Comparison of ENCODE assay signal across 33 mouse cellular contexts in the genomic region with DNA sequence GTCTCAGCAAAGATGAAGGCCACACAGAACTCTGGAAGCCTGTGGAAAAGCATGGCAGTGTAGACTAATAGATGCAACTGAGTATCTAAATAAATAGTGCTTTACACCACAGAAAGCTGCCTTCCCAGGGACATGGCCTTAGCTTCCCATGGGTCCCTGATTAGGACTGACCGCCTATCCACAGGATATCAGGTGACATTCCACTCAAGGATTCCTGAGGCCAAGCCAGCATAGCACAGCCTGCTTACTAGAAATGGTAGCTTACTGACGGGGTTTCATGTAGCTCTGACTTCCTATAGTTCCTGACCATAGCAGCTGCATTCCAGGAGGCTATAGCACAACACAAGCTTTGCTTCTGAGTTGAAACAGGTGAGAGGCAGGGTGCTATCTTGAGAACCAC. TPM values are rescaled to one million over a fixed set of nuclear protein-coding genes. Genes with fewer than 3 reads are reported as not detected.
"Had no signal": no experiment of that assay in that cellular context is flagged by ENCODE, and none has a peak within 500 bp of the region (broad histone marks: within the 10 kb centered on the region; RNA-seq: fewer than 3 reads in every experiment).

No protein-coding gene starts in this region.

- H3K9ac ChIP-seq: hindbrain, embryonic 12.5 days; hindbrain, embryonic 14.5 days; intestine, embryonic 15.5 days; limb, embryonic 12.5 days; liver, embryonic 13.5 days; liver, embryonic 15.5 days; liver, postnatal 0 days had no signal

- H3K27me3 ChIP-seq: intestine, embryonic 15.5 days; liver, embryonic 13.5 days; liver, embryonic 15.5 days had no signal

- DNase-seq: gastrocnemius, adult 2 months; gastrocnemius, postnatal 10 days; gastrocnemius, postnatal 25 days; heart, postnatal 36 days; kidney, adult 18-20 months; kidney, adult 8-10 months; kidney, postnatal 10 days; kidney, postnatal 25 days; kidney, postnatal 4 days; liver; liver, embryonic 13.5 days; liver, postnatal 0 days had no signal

- H3K9me3 ChIP-seq: hindbrain, embryonic 10.5 days; hindbrain, embryonic 12.5 days; intestine, embryonic 15.5 days; limb, embryonic 10.5 days; limb, embryonic 12.5 days; liver, embryonic 13.5 days; liver, embryonic 15.5 days had no signal

- H3K27ac ChIP-seq: gastrocnemius, adult 2 months; hindbrain, embryonic 10.5 days; hindbrain, embryonic 12.5 days; hindbrain, embryonic 14.5 days; intestine, embryonic 15.5 days; layer of hippocampus, adult 2 months; left cerebral cortex, adult 2 months; limb, embryonic 10.5 days; limb, embryonic 12.5 days; liver, embryonic 13.5 days; liver, embryonic 15.5 days had no signal

- ATAC-seq: forebrain, embryonic 16.5 days; hindbrain, embryonic 16.5 days; inflammation-experienced regulatory T-cells, adult 6 months; intestine, embryonic 15.5 days; intestine, postnatal 0 days; liver, postnatal 0 days had no signal

- H3K4me3 ChIP-seq: gastrocnemius, adult 2 months; hindbrain, embryonic 10.5 days; hindbrain, embryonic 12.5 days; intestine, embryonic 15.5 days; layer of hippocampus, adult 2 months; left cerebral cortex, adult 2 months; limb, embryonic 10.5 days; limb, embryonic 12.5 days; liver, embryonic 13.5 days; liver, embryonic 15.5 days had no signal

- H3K4me2 ChIP-seq: hindbrain, embryonic 12.5 days; hindbrain, embryonic 14.5 days; intestine, embryonic 15.5 days; limb, embryonic 12.5 days; liver, embryonic 11.5 days; liver, embryonic 13.5 days; liver, embryonic 15.5 days had no signal

- H3K4me1 ChIP-seq: hindbrain, embryonic 10.5 days; hindbrain, embryonic 12.5 days; intestine, embryonic 15.5 days; limb, embryonic 12.5 days; liver, embryonic 13.5 days; liver, embryonic 15.5 days had no signal

- H3K36me3 ChIP-seq: hindbrain, embryonic 10.5 days; hindbrain, embryonic 12.5 days; intestine, embryonic 15.5 days; limb, embryonic 10.5 days; limb, embryonic 12.5 days; liver, embryonic 13.5 days; liver, embryonic 15.5 days had no signal

RNA-seq across cellular contexts. Expression of a gene that starts 22.1 kb away (rescaled TPM):
- total RNA-seq: gastrocnemius, adult 2 months; gastrocnemius, postnatal 10 days; gastrocnemius, postnatal 25 days; gastrocnemius, postnatal 4 days; granulocyte monocyte progenitor cell, adult 5-6 weeks; layer of hippocampus, adult 2 months; layer of hippocampus, postnatal 10 days; layer of hippocampus, postnatal 25 days; left cerebral cortex, adult 2 months; left cerebral cortex, postnatal 14 days; left cerebral cortex, postnatal 36 days had no signal
- polyA plus RNA-seq: forebrain, embryonic 16.5 days; frontal cortex, adult 2 months; inflammation-experienced regulatory T-cells, adult 6 months; liver, embryonic 11.5 days; liver, embryonic 15.5 days; liver, postnatal 0 days had no signal
